Mouse (Mus musculus): ENCODE results near the gene Khnyn. TPM values are rescaled to one million over a fixed set of nuclear protein-coding genes. Genes with fewer than 3 reads are reported as not detected.

The Khnyn gene
- polyA plus RNA-seq, 1 experiment = 30.3 TPM

- 40% methylated on average over 11 of the region's 11 CpGs for WGBS
These were observed 31.8 kb upstream of the Khnyn start for GRCm38 (mm10) chr14:55852646-55853551.

GRCm38 (mm10) chr14:55853621-55854285 is 31.0 kb upstream of the Khnyn start, which contains the start of gene Nynrin:
Gene Nynrin, plus strand, starts transcription at chr14:55854010.
- no peak for DNase-seq (ENCODE audit: low read depth in 1 of 2, low spot score in 2 of 2)
- TF ChIP-seq CTCF (IDR thresholded peaks at IDR 0.05; ENCODE audit: extremely low read depth, insufficient read depth, insufficient read length, insufficient replicate concordance) (no peak), POLR2A (IDR thresholded peaks at IDR 0.05; ENCODE audit: low read depth, low read length) (no peak)
- Histone ChIP-seq H3K36me3 (ENCODE audit: control insufficient read depth, insufficient read depth, low read length) (no peaks in the 10 kb centered on the region), H3K27me3 (ENCODE audit: control insufficient read depth, insufficient read depth, low read length) (peaks cover 4% of the 10 kb centered on the region), H3K4me1 (ENCODE audit: control insufficient read depth, insufficient read depth, insufficient read length) (no peaks in the 10 kb centered on the region; the same call in 1 of the 2 replicates), H3K27ac (ENCODE audit: insufficient read depth, low read length) (peak within 1 kb of the TSS; percentile 40), H3K4me3 (ENCODE audit: extremely low read depth, insufficient read depth, insufficient read length) (peak within 1 kb of the TSS; percentile 47; the same call in 1 of the 2 replicates)
- WGBS = 7% methylated on average over 32 of the region's 33 CpGs

More at GRCm38 (mm10) chr14:55852646-55853551, 31.8 kb upstream of the Khnyn start:
- H3K4me1 ChIP-seq (ENCODE audit: control insufficient read depth, insufficient read depth, insufficient read length) = no peaks in the 10 kb centered on the region; the same call in 1 of the 2 replicates
- no peak overlapping the region for H3K4me3 ChIP-seq (ENCODE audit: extremely low read depth, insufficient read depth, insufficient read length)
- TF ChIP-seq CTCF (IDR thresholded peaks at IDR 0.05; ENCODE audit: extremely low read depth, insufficient read depth, insufficient read length, insufficient replicate concordance) = no peak
- TF ChIP-seq POLR2A (IDR thresholded peaks at IDR 0.05; ENCODE audit: low read depth, low read length) = no peak
- no peak overlapping the region for H3K27ac ChIP-seq (ENCODE audit: insufficient read depth, low read length)
- H3K36me3 ChIP-seq (ENCODE audit: control insufficient read depth, insufficient read depth, low read length) = no peaks in the 10 kb centered on the region
- DNase-seq (ENCODE audit: low read depth in 1 of 2, low spot score in 2 of 2) = no peak
- peaks cover 4% of the 10 kb centered on the region for H3K27me3 ChIP-seq (ENCODE audit: control insufficient read depth, insufficient read depth, low read length)

GRCm38 (mm10) chr14:55854406-55855100 is 30.2 kb upstream of the Khnyn start:
- TF ChIP-seq CTCF (IDR thresholded peaks at IDR 0.05; ENCODE audit: extremely low read depth, insufficient read depth, insufficient read length, insufficient replicate concordance) (no peak), POLR2A (IDR thresholded peaks at IDR 0.05; ENCODE audit: low read depth, low read length) (no peak)
- 15% methylated on average over 9 of the region's 9 CpGs for WGBS
- peak overlapping the region; percentile 40 for H3K27ac ChIP-seq (ENCODE audit: insufficient read depth, low read length)

GRCm38 (mm10) chr14:55855101-55855561 is 29.6 kb upstream of the Khnyn start:
- WGBS = 52% methylated on average over 4 of the region's 4 CpGs
- peak overlapping the region; percentile 40 for H3K27ac ChIP-seq (ENCODE audit: insufficient read depth, low read length)

More at GRCm38 (mm10) chr14:55854406-55855100, 30.2 kb upstream of the Khnyn start:
- no peak for DNase-seq (ENCODE audit: low read depth in 1 of 2, low spot score in 2 of 2)
- H3K27me3 ChIP-seq (ENCODE audit: control insufficient read depth, insufficient read depth, low read length) = peaks cover 4% of the 10 kb centered on the region
- H3K36me3 ChIP-seq (ENCODE audit: control insufficient read depth, insufficient read depth, low read length) = no peaks in the 10 kb centered on the region
- H3K4me1 ChIP-seq (ENCODE audit: control insufficient read depth, insufficient read depth, insufficient read length) = no peaks in the 10 kb centered on the region; the same call in 1 of the 2 replicates
- peak overlapping the region; percentile 47; the same call in 1 of the 2 replicates for H3K4me3 ChIP-seq (ENCODE audit: extremely low read depth, insufficient read depth, insufficient read length)

GRCm38 (mm10) chr14:55857588-55857987 is 27.2 kb upstream of the Khnyn start:
- no peaks in the 10 kb centered on the region; the same call in 1 of the 2 replicates for H3K4me1 ChIP-seq (ENCODE audit: control insufficient read depth, insufficient read depth, insufficient read length)
- 85% methylated on average over 4 of the region's 4 CpGs for WGBS
- no peaks in the 10 kb centered on the region for H3K36me3 ChIP-seq (ENCODE audit: control insufficient read depth, insufficient read depth, low read length)
- no peak overlapping the region for H3K27ac ChIP-seq (ENCODE audit: insufficient read depth, low read length)
- no peak for DNase-seq (ENCODE audit: low read depth in 1 of 2, low spot score in 2 of 2)
- peaks cover 4% of the 10 kb centered on the region for H3K27me3 ChIP-seq (ENCODE audit: control insufficient read depth, insufficient read depth, low read length)
- TF ChIP-seq POLR2A (IDR thresholded peaks at IDR 0.05; ENCODE audit: low read depth, low read length) (no peak), CTCF (IDR thresholded peaks at IDR 0.05; ENCODE audit: extremely low read depth, insufficient read depth, insufficient read length, insufficient replicate concordance) (no peak)
- no peak overlapping the region for H3K4me3 ChIP-seq (ENCODE audit: extremely low read depth, insufficient read depth, insufficient read length)

More at GRCm38 (mm10) chr14:55855101-55855561, 29.6 kb upstream of the Khnyn start:
- H3K36me3 ChIP-seq (ENCODE audit: control insufficient read depth, insufficient read depth, low read length) = no peaks in the 10 kb centered on the region
- peak overlapping the region; percentile 20; the same call in 1 of the 2 replicates for H3K4me3 ChIP-seq (ENCODE audit: extremely low read depth, insufficient read depth, insufficient read length)
- no peaks in the 10 kb centered on the region; the same call in 1 of the 2 replicates for H3K4me1 ChIP-seq (ENCODE audit: control insufficient read depth, insufficient read depth, insufficient read length)
- DNase-seq (ENCODE audit: low read depth in 1 of 2, low spot score in 2 of 2) = no peak
- peaks cover 4% of the 10 kb centered on the region for H3K27me3 ChIP-seq (ENCODE audit: control insufficient read depth, insufficient read depth, low read length)
- TF ChIP-seq CTCF (IDR thresholded peaks at IDR 0.05; ENCODE audit: extremely low read depth, insufficient read depth, insufficient read length, insufficient replicate concordance) (no peak), POLR2A (IDR thresholded peaks at IDR 0.05; ENCODE audit: low read depth, low read length) (no peak)

- Histone ChIP-seq H3K27me3 (ENCODE audit: control insufficient read depth, insufficient read depth, low read length) (no peaks in the 10 kb centered on the region), H3K36me3 (ENCODE audit: control insufficient read depth, insufficient read depth, low read length) (no peaks in the 10 kb centered on the region), H3K4me1 (ENCODE audit: control insufficient read depth, insufficient read depth, insufficient read length) (no peaks in the 10 kb centered on the region), H3K27ac (ENCODE audit: insufficient read depth, low read length) (no peak overlapping the region), H3K4me3 (ENCODE audit: extremely low read depth, insufficient read depth, insufficient read length) (no peak overlapping the region)
- TF ChIP-seq CTCF (IDR thresholded peaks at IDR 0.05; ENCODE audit: extremely low read depth, insufficient read depth, insufficient read length, insufficient replicate concordance) = no peak
- no peak for TF ChIP-seq POLR2A (IDR thresholded peaks at IDR 0.05; ENCODE audit: low read depth, low read length)
- 89% methylated on average over 6 of the region's 6 CpGs for WGBS
- no peak for DNase-seq (ENCODE audit: low read depth in 1 of 2, low spot score in 2 of 2)
These were observed 22.6 kb upstream of the Khnyn start for GRCm38 (mm10) chr14:55862186-55862585.
